Mouse (Mus musculus): ENCODE data around the gene Rars2.
"Not testable (repeated sequence)": the region's sequence is repeated elsewhere in the genome, so short reads cannot be mapped to it uniquely, and the experiment has no call there.

Rars2 gene

GRCm38 (mm10) chr4:34614630-34615094 lies at the start of gene Rars2, which contains the start of gene Orc3:
Gene Rars2 (plus strand): TSS chr4:34614957.
Gene Orc3 (minus strand): TSS chr4:34614944.
- peak; percentile 93 to 96 for DNase-seq

GRCm38 (mm10) chr4:34566226-34566625 lies 48.5 kb upstream of the Rars2 start:
- no peak for DNase-seq

GRCm38 (mm10) chr4:34572876-34573275 lies 41.9 kb upstream of the Rars2 start:
- no peak for DNase-seq

GRCm38 (mm10) chr4:34577028-34577427 lies 37.7 kb upstream of the Rars2 start:
- DNase-seq = no peak

GRCm38 (mm10) chr4:34579215-34579614 lies 35.5 kb upstream of the Rars2 start:
- no peak for DNase-seq

- not testable (repeated sequence) for DNase-seq
Measured at GRCm38 (mm10) chr4:34581489-34581888, 33.3 kb upstream of the Rars2 start.

GRCm38 (mm10) chr4:34581990-34582389 lies 32.8 kb upstream of the Rars2 start:
- DNase-seq = no peak

GRCm38 (mm10) chr4:34582476-34582875 lies 32.3 kb upstream of the Rars2 start:
- no peak for DNase-seq

GRCm38 (mm10) chr4:34583427-34583826 lies 31.3 kb upstream of the Rars2 start:
- no peak for DNase-seq

GRCm38 (mm10) chr4:34584871-34585607 lies 29.7 kb upstream of the Rars2 start:
- no peak for DNase-seq

GRCm38 (mm10) chr4:34603123-34603522 lies 11.6 kb upstream of the Rars2 start:
- DNase-seq = no peak

GRCm38 (mm10) chr4:34606658-34607057 lies 8.1 kb upstream of the Rars2 start:
- DNase-seq = no peak

GRCm38 (mm10) chr4:34613571-34614145 lies 1.1 kb upstream of the Rars2 start:
- peak; percentile 21 to 35 for DNase-seq

- DNase-seq = peak; percentile 25 to 37
Measured at GRCm38 (mm10) chr4:34615303-34615702, 546 bp downstream of the Rars2 start.

GRCm38 (mm10) chr4:34616146-34616545 lies 1.4 kb downstream of the Rars2 start:
- no peak for DNase-seq

- DNase-seq = no peak
Measured at GRCm38 (mm10) chr4:34625556-34625955, 10.8 kb downstream of the Rars2 start.

- no peak for DNase-seq
Measured at GRCm38 (mm10) chr4:34626401-34626800, 11.6 kb downstream of the Rars2 start.

- no peak for DNase-seq
Measured at GRCm38 (mm10) chr4:34629956-34630355, 15.2 kb downstream of the Rars2 start.

GRCm38 (mm10) chr4:34634129-34634528 lies 19.4 kb downstream of the Rars2 start:
- DNase-seq = no peak

GRCm38 (mm10) chr4:34636036-34636435 lies 21.3 kb downstream of the Rars2 start:
- DNase-seq = no peak

- DNase-seq = no peak
Measured at GRCm38 (mm10) chr4:34637386-34637785, 22.6 kb downstream of the Rars2 start.

GRCm38 (mm10) chr4:34637851-34638250 lies 23.1 kb downstream of the Rars2 start:
- no peak for DNase-seq

GRCm38 (mm10) chr4:34639745-34640364 lies 25.1 kb downstream of the Rars2 start:
- no peak for DNase-seq

GRCm38 (mm10) chr4:34640731-34641130 lies 26.0 kb downstream of the Rars2 start:
- no peak for DNase-seq
